Mouse (Mus musculus) liver, embryonic 16.5 days (tissue): ENCODE data around the gene Zfp536. TPM values are rescaled to one million over a fixed set of nuclear protein-coding genes. Genes with fewer than 3 reads are reported as not detected.

Source experiments
- ATAC-seq: fragments of 200-750 bp; cut with Nextera tagmentation; 2 replicates; pipeline ENCODE4 v1.8.0; 2017; ENCODE audit warnings: low read depth, mild to moderate bottlenecking, moderate number of reproducible peaks, moderate library complexity
- H3K27ac ChIP-seq: fragments of 300-500 bp; sonication (generic); 2 replicates; pipeline ENCODE4 v1.5.1; 2014; ENCODE audit warnings: mild to moderate bottlenecking, low read length
- H3K27me3 ChIP-seq: fragments of 300-500 bp; sonication (generic); 2 replicates; pipeline ENCODE4 v1.6.1; 2014; ENCODE audit warnings: low read depth, low read length, mixed read lengths; ENCODE audit not compliant: control insufficient read depth, insufficient read depth
- H3K36me3 ChIP-seq: fragments of 300-500 bp; sonication (generic); 2 replicates; pipeline ENCODE4 v1.6.1; 2014; ENCODE audit warnings: mild to moderate bottlenecking; ENCODE audit not compliant: control insufficient read depth, insufficient read depth
- H3K4me1 ChIP-seq: fragments of 300-500 bp; sonication (generic); 2 replicates; pipeline ENCODE4 v1.6.1; 2014; ENCODE audit warnings: low read depth, low read length, mixed read lengths; ENCODE audit not compliant: control insufficient read depth
- H3K4me2 ChIP-seq: fragments of 300-500 bp; sonication (generic); 2 replicates; pipeline ENCODE4 v1.6.1; 2014; ENCODE audit warnings: low read depth, low read length, mixed read lengths
- H3K4me3 ChIP-seq: fragments of 300-500 bp; sonication (generic); 2 replicates; pipeline ENCODE4 v1.5.1; 2014; ENCODE audit warnings: low read depth, mild to moderate bottlenecking, low read length
- H3K9ac ChIP-seq: fragments of 300-500 bp; sonication (generic); 2 replicates; pipeline ENCODE4 v1.6.1; 2014; ENCODE audit warnings: low read depth, low read length
- H3K9me3 ChIP-seq: fragments of 300-500 bp; sonication (generic); replicated peaks from 2 replicates; pipeline ENCODE4 v1.6.1; 2016; ENCODE audit warnings: low read length; ENCODE audit not compliant: control insufficient read depth
- WGBS: fragments of 180-500 bp; shearing (Covaris S2); extraction: QIAGEN DNeasy Blood & Tissue Kit; methylation state at CpG from one replicate; pipeline ENCODE4 v1.1.7; 2014; ENCODE audit not compliant: insufficient replicate concordance; 5-methylcytosine and 5-hydroxymethylcytosine counted together
- polyA plus RNA-seq: library from polyadenylated mRNA; unstranded; fragments of >200 nt; fragmentation: Nextera tagmentation; extraction: Ambion mirVana; gene quantifications from 2 replicates; pipeline ENCODE4 v1.2.1, GENCODE M21; 2015

The Zfp536 gene
- polyA plus RNA-seq, 1 experiment from 2014 or later = 0.14 TPM

- Histone ChIP-seq H3K27me3 (peaks cover 58% of the 10 kb centered on the region), H3K4me3 (no peak overlapping the region), H3K4me1 (no peaks in the 10 kb centered on the region), H3K4me2 (no peak overlapping the region; the same call in 1 of the 2 replicates), H3K27ac (no peak overlapping the region), H3K9ac (no peak overlapping the region), H3K9me3 (no peaks in the 10 kb centered on the region), H3K36me3 (no peaks in the 10 kb centered on the region)
- ATAC-seq = no peak
- 0% methylated on average over 28 of the region's 28 CpGs for WGBS
These were observed 4.4 kb downstream of the Zfp536 start for GRCm38 (mm10) chr7:37769004-37769403.

- H3K4me3 ChIP-seq = no peak overlapping the region
- peaks cover 55% of the 10 kb centered on the region for H3K27me3 ChIP-seq
- WGBS = 8% methylated on average over 10 of the region's 10 CpGs
- no peaks in the 10 kb centered on the region for H3K9me3 ChIP-seq
- no peaks in the 10 kb centered on the region for H3K4me1 ChIP-seq
- H3K4me2 ChIP-seq = no peak overlapping the region
- no peaks in the 10 kb centered on the region for H3K36me3 ChIP-seq
- no peak overlapping the region for H3K27ac ChIP-seq
- no peak for ATAC-seq
- H3K9ac ChIP-seq = no peak overlapping the region
These were observed 5.0 kb downstream of the Zfp536 start for GRCm38 (mm10) chr7:37768310-37768940.

- no peak for ATAC-seq
- WGBS = 69% methylated on average over 5 of the region's 5 CpGs
These were observed 14.6 kb downstream of the Zfp536 start for GRCm38 (mm10) chr7:37758886-37759285.

GRCm38 (mm10) chr7:37753024-37753423 lies 20.4 kb downstream of the Zfp536 start:
- no peaks in the 10 kb centered on the region for H3K36me3 ChIP-seq
- H3K4me1 ChIP-seq = no peaks in the 10 kb centered on the region
- no peak overlapping the region for H3K9ac ChIP-seq
- ATAC-seq = no peak
- WGBS = 50% methylated on average over 1 of the region's 1 CpGs
- no peaks in the 10 kb centered on the region for H3K9me3 ChIP-seq
- no peaks in the 10 kb centered on the region for H3K27me3 ChIP-seq
- no peak overlapping the region for H3K4me3 ChIP-seq
- H3K4me2 ChIP-seq = no peak overlapping the region
- H3K27ac ChIP-seq = no peak overlapping the region

More at GRCm38 (mm10) chr7:37758886-37759285, 14.6 kb downstream of the Zfp536 start:
- Histone ChIP-seq H3K4me3 (no peak overlapping the region), H3K4me2 (no peak overlapping the region), H3K27me3 (no peaks in the 10 kb centered on the region), H3K4me1 (no peaks in the 10 kb centered on the region), H3K9ac (no peak overlapping the region), H3K9me3 (no peaks in the 10 kb centered on the region), H3K36me3 (no peaks in the 10 kb centered on the region), H3K27ac (no peak overlapping the region)

GRCm38 (mm10) chr7:37746133-37746761 lies 27.2 kb downstream of the Zfp536 start:
- Histone ChIP-seq H3K27ac (no peak overlapping the region), H3K36me3 (no peaks in the 10 kb centered on the region), H3K9ac (no peak overlapping the region), H3K27me3 (no peaks in the 10 kb centered on the region), H3K4me3 (no peak overlapping the region), H3K4me1 (no peaks in the 10 kb centered on the region), H3K4me2 (no peak overlapping the region), H3K9me3 (no peaks in the 10 kb centered on the region)
- no peak for ATAC-seq
- 54% methylated on average over 12 of the region's 13 CpGs for WGBS

- Histone ChIP-seq H3K4me2 (no peak overlapping the region), H3K4me1 (no peaks in the 10 kb centered on the region), H3K4me3 (no peak overlapping the region), H3K9me3 (no peaks in the 10 kb centered on the region), H3K27me3 (no peaks in the 10 kb centered on the region), H3K9ac (no peak overlapping the region), H3K27ac (no peak overlapping the region), H3K36me3 (no peaks in the 10 kb centered on the region)
- no peak for ATAC-seq
- WGBS = 65% methylated on average over 8 of the region's 8 CpGs
These were observed 30.1 kb downstream of the Zfp536 start for GRCm38 (mm10) chr7:37743350-37743749.

- 40% methylated on average over 8 of the region's 8 CpGs for WGBS
These were observed 36.2 kb downstream of the Zfp536 start for GRCm38 (mm10) chr7:37737191-37737590.

GRCm38 (mm10) chr7:37736413-37736720 lies 37.1 kb downstream of the Zfp536 start:
- Histone ChIP-seq H3K4me3 (no peak overlapping the region), H3K4me2 (no peak overlapping the region), H3K9me3 (no peaks in the 10 kb centered on the region), H3K9ac (no peak overlapping the region), H3K27ac (no peak overlapping the region), H3K36me3 (no peaks in the 10 kb centered on the region), H3K4me1 (no peaks in the 10 kb centered on the region), H3K27me3 (no peaks in the 10 kb centered on the region)
- WGBS = 31% methylated on average over 4 of the region's 4 CpGs
- ATAC-seq = no peak

More at GRCm38 (mm10) chr7:37737191-37737590, 36.2 kb downstream of the Zfp536 start:
- Histone ChIP-seq H3K9me3 (no peaks in the 10 kb centered on the region), H3K27me3 (no peaks in the 10 kb centered on the region), H3K27ac (no peak overlapping the region), H3K9ac (no peak overlapping the region), H3K4me1 (no peaks in the 10 kb centered on the region), H3K4me3 (no peak overlapping the region), H3K4me2 (no peak overlapping the region), H3K36me3 (no peaks in the 10 kb centered on the region)
- no peak for ATAC-seq

- Histone ChIP-seq H3K4me3 (no peak overlapping the region), H3K27ac (no peak overlapping the region), H3K4me1 (no peaks in the 10 kb centered on the region), H3K4me2 (no peak overlapping the region), H3K36me3 (no peaks in the 10 kb centered on the region), H3K27me3 (no peaks in the 10 kb centered on the region), H3K9me3 (no peaks in the 10 kb centered on the region), H3K9ac (no peak overlapping the region)
- ATAC-seq = no peak
- WGBS = 41% methylated on average over 7 of the region's 7 CpGs
These were observed 37.6 kb downstream of the Zfp536 start for GRCm38 (mm10) chr7:37735707-37736412.
